Mouse (Mus musculus) myocyte (in vitro differentiated cells): ENCODE data around the gene Slc46a2.

Experiments
- E2F4 ChIP-seq: IDR thresholded peaks from one replicate; pipeline ENCODE4 v1.6.1; 2011; ENCODE audit warnings: mild to moderate bottlenecking, control low read depth, moderate library complexity; ENCODE audit not compliant: insufficient read depth
- MAX ChIP-seq: IDR thresholded peaks from one replicate; pipeline ENCODE4 v1.6.1; 2011; ENCODE audit warnings: low read depth, mild to moderate bottlenecking, control low read depth
- MYOD1 ChIP-seq, 3 experiments: IDR thresholded peaks; one replicate each; pipeline ENCODE4 v1.6.1; 2011; ENCODE audit warnings: control low read depth in 2 of 3, low read depth in 2 of 3, mild to moderate bottlenecking in 2 of 3, moderate library complexity in 1 of 3; ENCODE audit not compliant: insufficient read length in 2 of 3, control insufficient read depth in 1 of 3
- POLR2A ChIP-seq: IDR thresholded peaks from one replicate; pipeline ENCODE4 v1.6.1; 2011; ENCODE audit warnings: low read depth, mild to moderate bottlenecking, control low read depth, moderate library complexity; ENCODE audit not compliant: insufficient read length
- POLR2AphosphoS2 ChIP-seq: IDR thresholded peaks from one replicate; pipeline ENCODE4 v1.6.1; 2011; ENCODE audit warnings: low read depth, control low read depth; ENCODE audit not compliant: insufficient read length

GRCm38 (mm10) chr4:59880725-59881124 lies 34.1 kb downstream of the Slc46a2 start:
- no peak for TF ChIP-seq MAX
- no peak for TF ChIP-seq MYOD1 (IDR thresholded peaks at IDR 0.05; ENCODE audit: control insufficient read depth in 1 of 3, insufficient read length in 2 of 3, low read depth in 2 of 3)
- no peak for TF ChIP-seq POLR2A
- no peak for TF ChIP-seq E2F4
- TF ChIP-seq POLR2AphosphoS2: no peak
